Mouse (Mus musculus) intestine, postnatal 0 days (tissue): ENCODE results near the gene Nprl3. TPM values are rescaled to one million over a fixed set of nuclear protein-coding genes. Genes with fewer than 3 reads are reported as not detected.

Source experiments
- ATAC-seq: fragments of 200-750 bp; cut with Nextera tagmentation; 2 replicates; pipeline ENCODE4 v1.8.0; 2017; ENCODE audit warnings: mild to moderate bottlenecking, moderate TSS enrichment, moderate library complexity
- H3K27ac ChIP-seq: fragments of 300-500 bp; sonication (generic); 2 replicates; pipeline ENCODE4 v1.5.1; 2014; ENCODE audit warnings: mild to moderate bottlenecking, low read depth, low read length, moderate library complexity
- H3K27me3 ChIP-seq: fragments of 300-500 bp; sonication (generic); replicated peaks from 2 replicates; pipeline ENCODE4 v1.6.1; 2014; ENCODE audit warnings: low read length, mixed read lengths; ENCODE audit not compliant: control insufficient read depth, insufficient read depth
- H3K36me3 ChIP-seq: fragments of 300-500 bp; sonication (generic); 2 replicates; pipeline ENCODE4 v1.6.1; 2014; ENCODE audit warnings: mild to moderate bottlenecking, moderate library complexity; ENCODE audit not compliant: control insufficient read depth, insufficient read depth
- H3K4me1 ChIP-seq: fragments of 300-500 bp; sonication (generic); replicated peaks from 2 replicates; pipeline ENCODE4 v1.6.1; 2014; ENCODE audit warnings: antibody characterized with exemption, low read length, mixed read lengths; ENCODE audit not compliant: control insufficient read depth, insufficient read depth
- H3K4me2 ChIP-seq: fragments of 300-500 bp; sonication (generic); replicated peaks from 2 replicates; pipeline ENCODE4 v1.6.1; 2014; ENCODE audit warnings: low read depth, mild to moderate bottlenecking, moderate library complexity
- H3K4me3 ChIP-seq: fragments of 300-500 bp; sonication (generic); 2 replicates; pipeline ENCODE4 v1.5.1; 2014; ENCODE audit warnings: low read depth, low read length
- H3K9ac ChIP-seq: fragments of 300-500 bp; sonication (generic); 2 replicates; pipeline ENCODE4 v1.6.1; 2014; ENCODE audit warnings: mild to moderate bottlenecking, low read depth, low read length
- H3K9me3 ChIP-seq: fragments of 300-500 bp; sonication (generic); 2 replicates; pipeline ENCODE4 v1.6.1; 2016; ENCODE audit warnings: mixed run types; ENCODE audit not compliant: control insufficient read depth
- CTCF ChIP-seq: sonication (generic); IDR thresholded peaks from 2 replicates; pipeline ENCODE4 v1.5.1; 2016; ENCODE audit warnings: low read depth, mild to moderate bottlenecking, control low read depth, antibody characterized with exemption, moderate library complexity
- WGBS: fragments of 180-500 bp; shearing (Covaris S2); extraction: QIAGEN DNeasy Blood & Tissue Kit; methylation state at CpG from one replicate; pipeline ENCODE4 v1.1.7; 2014; 5-methylcytosine and 5-hydroxymethylcytosine counted together
- polyA plus RNA-seq: library from polyadenylated mRNA; unstranded; fragments of >200 nt; fragmentation: Nextera tagmentation; extraction: Ambion mirVana; gene quantifications from 2 replicates; pipeline ENCODE4 v1.2.1, GENCODE M21; 2015

The Nprl3 gene
- polyA plus RNA-seq, 1 experiment from 2014 or later, result 19.8 TPM

- Histone ChIP-seq H3K27me3 (no peaks in the 10 kb centered on the region), H3K4me3 (no peak overlapping the region), H3K9me3 (no peaks in the 10 kb centered on the region), H3K4me1 (peaks cover 5% of the 10 kb centered on the region; the same call in 1 of the 2 replicates), H3K27ac (no peak overlapping the region), H3K4me2 (no peak overlapping the region), H3K36me3 (peaks cover 25% of the 10 kb centered on the region), H3K9ac (no peak overlapping the region)
- TF ChIP-seq CTCF, result no peak
- WGBS, result 61% methylated on average over 6 of the region's 6 CpGs
- ATAC-seq, result no peak
Measured at GRCm38 (mm10) chr11:32218501-32219050, 48.9 kb downstream of the Nprl3 start.

- Histone ChIP-seq H3K4me2 (no peak overlapping the region), H3K9me3 (no peaks in the 10 kb centered on the region), H3K9ac (no peak overlapping the region), H3K27me3 (no peaks in the 10 kb centered on the region), H3K27ac (no peak overlapping the region), H3K4me3 (no peak overlapping the region), H3K4me1 (no peaks in the 10 kb centered on the region; the same call in 1 of the 2 replicates), H3K36me3 (peaks cover 42% of the 10 kb centered on the region)
- 28% methylated on average over 8 of the region's 8 CpGs for WGBS
- peak; percentile 95 for TF ChIP-seq CTCF
- peak; percentile 23; the same call in 1 of the 2 replicates for ATAC-seq
Measured at GRCm38 (mm10) chr11:32216851-32217250, 50.7 kb downstream of the Nprl3 start.

GRCm38 (mm10) chr11:32215372-32216162, 51.9 kb downstream of the Nprl3 start:
- ATAC-seq, result no peak
- 93% methylated on average over 18 of the region's 18 CpGs for WGBS
- peaks cover 55% of the 10 kb centered on the region for H3K36me3 ChIP-seq

GRCm38 (mm10) chr11:32210623-32211022, 56.9 kb downstream of the Nprl3 start:
- H3K9ac ChIP-seq, result no peak overlapping the region
- no peak overlapping the region for H3K27ac ChIP-seq
- TF ChIP-seq CTCF, result no peak
- H3K4me3 ChIP-seq, result no peak overlapping the region
- no peaks in the 10 kb centered on the region for H3K9me3 ChIP-seq
- no peak for ATAC-seq
- no peak overlapping the region for H3K4me2 ChIP-seq
- H3K4me1 ChIP-seq, result no peaks in the 10 kb centered on the region
- no peaks in the 10 kb centered on the region for H3K27me3 ChIP-seq
- 70% methylated on average over 9 of the region's 9 CpGs for WGBS
- H3K36me3 ChIP-seq, result peaks cover 78% of the 10 kb centered on the region

More at GRCm38 (mm10) chr11:32215372-32216162, 51.9 kb downstream of the Nprl3 start:
- no peaks in the 10 kb centered on the region for H3K4me1 ChIP-seq
- H3K27ac ChIP-seq, result no peak overlapping the region
- no peak overlapping the region for H3K4me3 ChIP-seq
- H3K27me3 ChIP-seq, result no peaks in the 10 kb centered on the region
- no peak overlapping the region for H3K9ac ChIP-seq
- H3K4me2 ChIP-seq, result no peak overlapping the region
- no peaks in the 10 kb centered on the region for H3K9me3 ChIP-seq
- TF ChIP-seq CTCF, result no peak

GRCm38 (mm10) chr11:32205058-32205873, 62.2 kb downstream of the Nprl3 start, which contains the start of gene Snrnp25:
TSS of gene Snrnp25 (plus strand) at chr11:32205415.
- Histone ChIP-seq H3K4me2 (peak within 1 kb of the TSS; percentile 92), H3K4me3 (peak within 1 kb of the TSS; percentile 68), H3K27me3 (no peaks in the 10 kb centered on the region), H3K9me3 (no peaks in the 10 kb centered on the region), H3K9ac (peak within 1 kb of the TSS; percentile 72), H3K27ac (no peak within 1 kb of the TSS), H3K4me1 (0 out of 2 replicates have a peak, but pooled peaks cover 3% of the 10 kb centered on the region), H3K36me3 (peaks cover 25% of the 10 kb centered on the region)
- TF ChIP-seq CTCF, result peak; percentile 79
- under 1% methylated on average over 52 of the region's 52 CpGs for WGBS
- peak; percentile 100 for ATAC-seq
